Mouse (Mus musculus) thymus, adult 2 months (tissue): ENCODE data around the gene Zfp871.

Experiments used
- CTCF ChIP-seq: fragments of 200-500 bp; IDR thresholded peaks from 2 replicates; pipeline ENCODE4 v1.5.1; 2012; ENCODE audit warnings: mild to moderate bottlenecking, control low read depth, low read length, moderate library complexity, borderline replicate concordance; ENCODE audit not compliant: control insufficient read depth, poor library complexity, insufficient read depth; ENCODE audit errors: extremely low read depth
- POLR2A ChIP-seq: fragments of 200-500 bp; IDR thresholded peaks from 2 replicates; pipeline ENCODE4 v1.6.1; 2012; ENCODE audit warnings: mild to moderate bottlenecking, low read length, control low read depth, moderate library complexity; ENCODE audit not compliant: control insufficient read depth, poor library complexity, insufficient read depth; ENCODE audit errors: extremely low read depth

DNA sequence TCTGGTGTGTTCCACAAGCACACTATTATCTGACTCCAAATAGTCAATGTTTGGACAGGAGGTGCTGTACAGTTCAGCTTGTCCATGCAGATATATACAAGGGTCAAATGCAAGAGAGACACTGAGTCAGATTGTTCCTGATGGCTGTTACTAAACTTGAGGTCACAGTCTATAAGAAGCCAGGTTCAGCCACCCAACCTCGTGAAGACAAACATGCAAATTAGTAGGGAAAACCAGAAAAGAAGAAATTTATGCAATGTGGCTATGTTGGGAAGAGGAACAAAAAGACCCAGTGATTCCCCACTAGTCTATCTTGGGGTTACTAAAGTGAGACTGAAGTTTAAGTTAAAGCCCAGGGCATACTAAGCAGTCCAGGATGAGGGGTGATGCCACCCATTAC is 22.6 kb upstream of the Zfp871 start:
- TF ChIP-seq CTCF (no peak), POLR2A (no peak)
